In genomic region chr3:127639875-127640761, GRCm38 (mm10) we compare ENCODE assay signal across 8 mouse cellular contexts. TPM values are rescaled to one million over a fixed set of nuclear protein-coding genes. Genes with fewer than 3 reads are reported as not detected.
DNase-seq lines count a peak whose midpoint lies in the region; ATAC-seq and TF ChIP-seq lines count a peak whose summit lies in the region.

No protein-coding gene starts in this region.

- TF ChIP-seq CTCF in layer of hippocampus, adult 2 months (conservative IDR thresholded peaks at IDR 0.05), result peak; percentile 72

- peak overlapping the region; percentile 61 for H3K4me2 ChIP-seq in heart, embryonic 13.5 days
- H3K4me2 ChIP-seq in midbrain, embryonic 15.5 days, result peak overlapping the region; percentile 34

- H3K4me1 ChIP-seq in heart, embryonic 13.5 days, result peaks cover 16% of the 10 kb centered on the region
- peaks cover 28% of the 10 kb centered on the region for H3K4me1 ChIP-seq in midbrain, embryonic 15.5 days

- H3K27me3 ChIP-seq in heart, embryonic 13.5 days (replicated peaks), result peaks cover 97% of the 10 kb centered on the region
- H3K27me3 ChIP-seq in midbrain, embryonic 15.5 days (replicated peaks), result peaks cover 52% of the 10 kb centered on the region

- WGBS in heart, embryonic 13.5 days, result 2% methylated on average over 36 of the region's 36 CpGs
- WGBS in midbrain, embryonic 15.5 days, result 2% methylated on average over 36 of the region's 36 CpGs

- no peak for ATAC-seq in heart, embryonic 13.5 days (ENCODE audit: extremely low read depth, insufficient number of reproducible peaks, low FRiP score, low TSS enrichment)
- peak; percentile 75 for ATAC-seq in midbrain, embryonic 15.5 days (replicated peaks)

- no peaks in the 10 kb centered on the region for H3K36me3 ChIP-seq in heart, embryonic 13.5 days
- H3K36me3 ChIP-seq in midbrain, embryonic 15.5 days (replicated peaks), result no peaks in the 10 kb centered on the region

- DNase-seq in layer of hippocampus, adult 2 months (ENCODE audit: low spot score in 2 of 2), result no peak
- DNase-seq in layer of hippocampus, adult 8-10 months (ENCODE audit: low spot score in 2 of 2), result no peak
- DNase-seq in adrenal gland, postnatal 25 days, result peak; percentile 25
- DNase-seq in kidney, postnatal 10 days, result peak; percentile 66
- DNase-seq in frontal cortex, postnatal 10 days (ENCODE audit: low spot score in 2 of 2), result no peak
- no peak for DNase-seq in cerebellum, adult 11 months

- no peak overlapping the region for H3K4me3 ChIP-seq in layer of hippocampus, adult 2 months
- peak overlapping the region; percentile 31 for H3K4me3 ChIP-seq in heart, embryonic 13.5 days
- H3K4me3 ChIP-seq in midbrain, embryonic 15.5 days, result peak overlapping the region; percentile 7; the same call in 1 of the 2 replicates

- no peak overlapping the region for H3K27ac ChIP-seq in layer of hippocampus, adult 2 months
- H3K27ac ChIP-seq in heart, embryonic 13.5 days (replicated peaks), result no peak overlapping the region
- H3K27ac ChIP-seq in midbrain, embryonic 15.5 days, result no peak overlapping the region

- no peak overlapping the region for H3K9ac ChIP-seq in heart, embryonic 13.5 days
- no peak overlapping the region for H3K9ac ChIP-seq in midbrain, embryonic 15.5 days

- H3K9me3 ChIP-seq in heart, embryonic 13.5 days, result no peaks in the 10 kb centered on the region
- H3K9me3 ChIP-seq in midbrain, embryonic 15.5 days, result no peaks in the 10 kb centered on the region

RNA-seq across cellular contexts. Expression of gene Neurog2, which starts 7.2 kb away (rescaled TPM):
- 1 to 10 TPM; 1.1 to 1.7 TPM for total RNA-seq in layer of hippocampus, adult 2 months (2021)
- total RNA-seq in layer of hippocampus, adult 8-10 months (2022), result under 1 TPM; 0.61 to 0.93 (median 0.74) TPM
- total RNA-seq in adrenal gland, postnatal 25 days (2021), result not detected in 2 replicates
- polyA plus RNA-seq in heart, embryonic 13.5 days (2015; fragmentation: Nextera tagmentation; extraction: Ambion mirVana), result not detected in 2 replicates
- polyA plus RNA-seq in midbrain, embryonic 15.5 days (2015; fragmentation: Nextera tagmentation; extraction: Ambion mirVana), result 15.1 and 16.5 TPM in 2 replicates

Comparison
In these comparisons a context has a peak if more than half of its experiments do, and no peak if none do; other contexts are left out.
1. DNase-seq: peak in adrenal gland, postnatal 25 days (single experiment) and kidney, postnatal 10 days (single experiment); none in layer of hippocampus, adult 2 months (0 of 2), layer of hippocampus, adult 8-10 months (0 of 2), frontal cortex, postnatal 10 days (0 of 2) and cerebellum, adult 11 months (single experiment).